Mouse (Mus musculus) cerebellum, adult 2 months (tissue): ENCODE measurements around the gene Immp2l. TPM values are rescaled to one million over a fixed set of nuclear protein-coding genes. Genes with fewer than 3 reads are reported as not detected.

Experiments
- DNase-seq, 2 experiments: peaks; one replicate each; pipeline ENCODE4 v3.0.0; 2021
- H3K27ac ChIP-seq: fragments of 200-500 bp; 2 replicates; pipeline ENCODE4 v1.5.1; 2012; ENCODE audit warnings: low read length, control low read depth, inconsistent platforms; ENCODE audit not compliant: insufficient read depth
- H3K27me3 ChIP-seq: fragments of 200-500 bp; 2 replicates; pipeline ENCODE4 v1.6.1; 2012; ENCODE audit warnings: inconsistent platforms, mild to moderate bottlenecking, low read length, moderate library complexity; ENCODE audit not compliant: control insufficient read depth, insufficient read depth
- H3K4me1 ChIP-seq: fragments of 200-500 bp; 2 replicates; pipeline ENCODE4 v1.6.1; 2011; ENCODE audit warnings: low read length; ENCODE audit not compliant: control insufficient read depth, insufficient read depth
- H3K4me3 ChIP-seq: fragments of 200-500 bp; replicated peaks from 2 replicates; pipeline ENCODE3; 2011; ENCODE audit warnings: mild to moderate bottlenecking, low read depth, low read length, control low read depth; ENCODE audit not compliant: insufficient read depth
- CTCF ChIP-seq: fragments of 200-500 bp; IDR thresholded peaks from 2 replicates; pipeline ENCODE4 v1.5.1; 2011; ENCODE audit warnings: low read depth, mild to moderate bottlenecking, control low read depth, low read length, moderate library complexity, borderline replicate concordance; ENCODE audit not compliant: insufficient read depth
- POLR2A ChIP-seq: fragments of 200-500 bp; IDR thresholded peaks from 2 replicates; pipeline ENCODE4 v1.6.1; 2011; ENCODE audit warnings: low read length, control low read depth, borderline replicate concordance; ENCODE audit not compliant: insufficient read depth
- WGBS: fragments of 180-500 bp; shearing (Covaris S2); methylation state at CpG from one replicate; pipeline ENCODE4 v1.1.7; 2018; 5-methylcytosine and 5-hydroxymethylcytosine counted together
- polyA plus RNA-seq: library from polyadenylated mRNA; depleted of rRNA; stranded (reverse); fragments of >200 nt; gene quantifications from 2 replicates; pipeline ENCODE4 v1.2.3, GENCODE M21; 2012

The Immp2l gene
- polyA plus RNA-seq, 1 experiment = 11.4 TPM

DNA sequence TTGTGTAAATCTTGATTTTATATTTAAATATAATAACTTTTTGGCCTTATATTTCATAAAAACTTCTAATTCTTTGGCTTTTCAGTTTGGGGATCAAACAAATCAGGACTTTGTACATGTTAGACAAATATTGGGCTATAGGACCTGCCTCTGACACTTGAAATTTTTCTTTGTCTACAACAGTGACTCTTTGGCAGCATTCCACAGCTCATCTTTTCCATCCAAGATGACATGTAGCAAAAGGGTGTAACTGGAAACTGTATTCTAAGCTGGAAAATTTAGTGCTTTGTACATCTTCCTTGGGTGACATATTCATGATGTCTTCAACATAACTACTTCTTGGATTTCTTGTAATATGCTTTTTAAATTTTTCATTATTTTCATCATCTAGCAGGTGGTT lies 404.9 kb downstream of the Immp2l start:
- H3K4me1 ChIP-seq = no peaks in the 10 kb centered on the region
- no peak for DNase-seq
- no peak overlapping the region for H3K4me3 ChIP-seq
- H3K27ac ChIP-seq = no peak overlapping the region
- no peaks in the 10 kb centered on the region; the same call in 1 of the 2 replicates for H3K27me3 ChIP-seq
- TF ChIP-seq CTCF (no peak), POLR2A (no peak)

DNA sequence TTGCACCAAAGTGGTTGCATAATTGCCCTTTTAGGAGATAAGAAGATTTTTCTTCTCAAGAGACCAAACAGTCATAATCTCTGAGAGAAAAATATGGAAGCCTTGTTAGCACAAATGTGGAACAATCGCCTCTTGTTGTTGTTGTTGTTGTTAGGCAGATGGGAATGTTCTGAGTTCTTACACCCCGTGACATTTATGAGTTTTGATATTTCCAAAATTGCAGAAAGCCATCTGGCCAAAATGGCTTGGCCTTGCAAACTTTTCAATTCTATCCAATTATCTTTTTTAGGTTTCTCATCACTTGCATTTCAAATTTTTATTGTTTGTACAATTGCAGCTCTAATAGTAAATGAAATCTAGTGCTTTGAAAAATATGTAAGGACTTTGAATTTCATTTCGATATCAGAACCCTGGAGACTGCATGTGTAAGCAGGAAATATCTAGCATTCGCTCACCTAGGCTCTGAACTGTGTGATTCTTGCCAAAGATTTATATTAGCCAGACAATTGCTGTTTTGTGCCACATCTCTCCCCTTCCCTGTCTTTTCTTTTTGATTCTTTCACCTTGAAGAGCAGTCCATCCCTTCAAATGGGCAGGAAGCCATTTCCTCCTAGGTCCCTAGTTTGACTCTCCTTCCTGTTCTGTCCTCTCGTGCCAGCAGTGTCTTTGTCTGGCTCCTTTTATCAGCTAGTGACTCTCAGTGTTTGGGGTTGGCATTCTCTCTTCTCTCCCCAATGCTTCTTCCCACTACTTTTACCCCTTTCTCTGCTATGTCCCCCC lies 412.5 kb downstream of the Immp2l start:
- no peaks in the 10 kb centered on the region for H3K27me3 ChIP-seq
- TF ChIP-seq CTCF (no peak), POLR2A (no peak)
- H3K27ac ChIP-seq = no peak overlapping the region
- no peaks in the 10 kb centered on the region for H3K4me1 ChIP-seq
- no peak overlapping the region for H3K4me3 ChIP-seq
- DNase-seq = peak; percentile 18 to 38
- 33% methylated on average over 5 of the region's 5 CpGs for WGBS

DNA sequence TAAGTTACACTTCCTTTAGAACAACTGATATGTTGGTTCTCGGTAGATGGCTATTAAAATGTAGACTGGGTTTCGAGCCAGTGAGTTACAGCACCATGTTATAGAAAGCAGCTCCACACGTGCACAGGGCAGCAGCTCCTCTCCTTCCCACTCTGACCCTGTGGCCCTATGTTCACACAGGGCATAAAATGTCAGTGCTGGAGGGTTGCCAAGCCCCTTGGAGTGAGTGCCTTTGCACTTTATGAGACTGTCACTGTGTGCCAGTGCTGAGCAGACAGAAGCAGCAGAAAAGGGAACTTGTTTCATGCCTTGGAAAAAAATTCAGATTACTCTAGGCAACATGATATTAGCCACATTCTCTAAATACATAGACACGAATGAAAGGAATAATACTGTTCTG lies 414.6 kb downstream of the Immp2l start:
- WGBS = 54% methylated on average over 4 of the region's 4 CpGs
- Histone ChIP-seq H3K27ac (no peak overlapping the region), H3K4me3 (no peak overlapping the region), H3K27me3 (no peaks in the 10 kb centered on the region), H3K4me1 (no peaks in the 10 kb centered on the region)
- peak; percentile 15 to 21 for DNase-seq
- no peak for TF ChIP-seq CTCF
- TF ChIP-seq POLR2A = no peak

DNA sequence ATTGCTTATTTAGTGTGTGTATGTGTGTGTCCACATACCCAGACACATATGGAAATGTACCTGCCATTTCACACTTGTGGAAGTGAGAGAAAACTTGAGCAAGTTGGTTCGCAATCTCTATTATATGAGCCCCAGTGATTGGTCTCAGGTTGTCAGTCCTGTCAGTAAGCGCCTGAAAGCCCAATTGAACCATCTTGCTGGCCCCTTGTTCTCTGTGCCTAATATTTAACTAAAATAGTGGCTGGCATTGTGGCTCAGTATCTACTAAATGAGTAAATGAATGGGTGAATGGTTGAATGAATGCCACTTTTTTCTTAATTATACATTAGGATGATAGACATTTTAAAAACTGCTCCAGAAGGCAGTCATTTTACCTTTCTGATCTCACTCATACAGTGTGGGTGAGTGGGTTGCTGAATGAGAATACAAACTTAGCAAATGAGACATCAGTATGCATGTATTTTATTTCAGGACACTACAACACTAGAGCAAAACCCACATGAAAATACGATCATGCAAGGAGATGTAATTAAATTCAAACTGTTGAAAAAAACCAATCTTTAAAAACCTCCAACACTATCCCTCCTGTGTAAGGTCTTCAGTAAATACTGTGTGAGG lies 444.6 kb downstream of the Immp2l start:
- Histone ChIP-seq H3K4me1 (no peaks in the 10 kb centered on the region), H3K4me3 (no peak overlapping the region), H3K27me3 (no peaks in the 10 kb centered on the region), H3K27ac (no peak overlapping the region)
- 95% methylated on average over 3 of the region's 3 CpGs for WGBS
- TF ChIP-seq POLR2A = no peak
- TF ChIP-seq CTCF = no peak
- no peak for DNase-seq

DNA sequence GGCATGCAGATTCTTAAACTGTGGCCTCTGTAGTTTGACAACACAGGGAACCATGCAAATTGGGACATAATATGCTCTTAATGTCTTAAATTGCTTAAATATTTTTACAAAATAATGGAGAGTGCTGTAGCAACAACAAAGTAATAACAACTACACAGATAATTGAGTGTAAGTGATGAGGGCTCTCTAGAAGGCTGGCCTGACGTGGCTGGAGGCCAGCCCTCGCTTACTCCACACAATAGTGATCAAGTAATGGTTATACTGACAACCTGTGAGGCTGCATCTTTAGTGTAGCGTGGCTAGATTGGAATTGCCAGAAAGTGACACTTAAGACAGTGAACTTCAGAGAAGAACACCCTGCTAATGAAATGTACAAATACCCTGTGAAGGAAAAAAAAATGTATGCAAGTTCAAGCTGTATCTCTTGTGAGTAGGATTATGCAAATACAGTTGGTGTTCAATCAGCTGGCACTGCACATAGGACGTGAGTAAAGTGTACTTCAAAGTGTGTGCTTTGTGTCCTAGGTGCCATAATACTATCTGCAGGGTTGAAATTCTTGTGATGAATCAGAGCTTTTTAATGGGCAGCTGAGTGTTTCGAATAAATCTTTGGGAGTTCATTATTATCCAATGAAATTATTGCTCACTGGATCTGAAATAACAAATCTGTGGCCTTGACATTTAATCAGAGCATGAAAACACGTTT lies 445.4 kb downstream of the Immp2l start:
- TF ChIP-seq CTCF = no peak
- no peak for TF ChIP-seq POLR2A
- H3K27me3 ChIP-seq = no peaks in the 10 kb centered on the region
- H3K4me1 ChIP-seq = no peaks in the 10 kb centered on the region
- no peak for DNase-seq
- 70% methylated on average over 6 of the region's 6 CpGs for WGBS
- no peak overlapping the region for H3K27ac ChIP-seq
- H3K4me3 ChIP-seq = no peak overlapping the region

DNA sequence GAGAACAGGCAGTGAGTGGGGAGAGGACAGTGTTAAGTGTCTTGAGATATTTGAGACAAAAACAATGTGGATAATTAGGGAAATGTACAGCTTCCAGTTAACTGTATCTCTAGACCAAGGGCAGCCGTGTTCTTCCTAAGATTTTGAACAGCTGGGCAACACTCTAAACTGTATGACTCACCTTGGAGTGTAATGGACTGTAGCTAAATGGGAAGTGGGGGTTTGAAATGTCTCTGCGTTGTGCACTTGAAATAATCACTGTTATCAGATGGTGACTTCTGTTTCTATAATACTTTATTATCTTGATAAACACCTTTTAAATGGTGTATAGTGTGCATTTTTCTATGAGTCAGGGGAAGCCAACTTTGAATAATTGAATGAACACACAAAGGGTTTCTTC lies 457.6 kb downstream of the Immp2l start:
- DNase-seq = no peak
- no peak for TF ChIP-seq CTCF
- TF ChIP-seq POLR2A = no peak
- H3K27ac ChIP-seq = no peak overlapping the region
- no peak overlapping the region for H3K4me3 ChIP-seq
- 0 out of 2 replicates have a peak, but pooled peaks cover 3% of the 10 kb centered on the region for H3K4me1 ChIP-seq
- H3K27me3 ChIP-seq = no peaks in the 10 kb centered on the region
- 53% methylated on average over 2 of the region's 2 CpGs for WGBS

DNA sequence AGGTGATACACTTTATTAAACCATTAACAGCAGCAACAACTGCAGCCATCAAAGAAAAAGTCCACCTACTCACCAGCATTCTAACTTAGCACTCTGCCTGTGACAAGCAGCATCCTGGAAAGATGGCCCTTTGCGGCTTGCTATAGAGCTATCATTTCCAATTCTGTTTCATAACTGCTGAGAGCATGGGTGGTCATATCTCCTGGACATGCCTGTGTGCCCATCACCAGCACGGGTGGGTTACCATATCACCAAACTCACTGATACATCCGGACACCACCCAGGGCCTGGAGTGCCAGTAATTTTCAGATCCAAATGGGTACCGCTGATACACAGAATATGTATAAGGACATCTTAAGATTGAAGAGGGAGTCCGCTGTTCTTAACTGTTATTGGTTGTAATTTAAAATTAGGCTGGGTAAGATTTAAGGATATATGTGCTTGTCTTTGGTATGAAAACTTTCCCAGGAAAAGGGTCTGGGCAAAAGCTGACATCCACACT lies 459.3 kb downstream of the Immp2l start:
- WGBS = 28% methylated on average over 5 of the region's 5 CpGs
- DNase-seq = peak; percentile 37 to 43
- TF ChIP-seq POLR2A (no peak), CTCF (no peak)

More for the DNA sequence above, 459.3 kb downstream of the Immp2l start:
- Histone ChIP-seq H3K27ac (peak overlapping the region; percentile 79), H3K27me3 (no peaks in the 10 kb centered on the region), H3K4me3 (peak overlapping the region; percentile 80), H3K4me1 (0 out of 2 replicates have a peak, but pooled peaks cover 3% of the 10 kb centered on the region)
